19 mouse cellular contexts compared by ENCODE assay signal in genomic region chr2:127378611-127378990, GRCm38 (mm10). TPM values are rescaled to one million over a fixed set of nuclear protein-coding genes. Genes with fewer than 3 reads are reported as not detected.
DNase-seq lines count a peak whose midpoint lies in the region; ATAC-seq lines count a peak whose summit lies in the region.
"Had no signal": no experiment of that assay in that cellular context is flagged by ENCODE, and none has a peak within 500 bp of the region (broad histone marks: within the 10 kb centered on the region; RNA-seq: fewer than 3 reads in every experiment).

No protein-coding gene starts in this region.

- H3K36me3 ChIP-seq in hindbrain, embryonic 15.5 days, result no peaks in the 10 kb centered on the region
- no peaks in the 10 kb centered on the region for H3K36me3 ChIP-seq in hindbrain, embryonic 11.5 days (ENCODE audit: control insufficient read depth, insufficient read depth, low read length)
- no peaks in the 10 kb centered on the region for H3K36me3 ChIP-seq in embryonic facial prominence, embryonic 10.5 days (replicated peaks)
- no peaks in the 10 kb centered on the region for H3K36me3 ChIP-seq in liver, embryonic 15.5 days (replicated peaks)
- H3K36me3 ChIP-seq: forebrain, embryonic 15.5 days; stomach, embryonic 15.5 days had no signal

- 64% methylated on average over 7 of the region's 7 CpGs for WGBS in hindbrain, embryonic 15.5 days
- 65% methylated on average over 7 of the region's 7 CpGs for WGBS in hindbrain, embryonic 11.5 days
- 71% methylated on average over 7 of the region's 7 CpGs for WGBS in embryonic facial prominence, embryonic 10.5 days
- WGBS in liver, embryonic 15.5 days (ENCODE audit: insufficient replicate concordance), result 74% methylated on average over 7 of the region's 7 CpGs

- no peak for DNase-seq in hindbrain, embryonic 11.5 days (ENCODE audit: low spot score)
- DNase-seq in lung, postnatal 10 days, result peak; percentile 38
- DNase-seq in lung, postnatal 25 days (ENCODE audit: low spot score), result no peak
- DNase-seq in embryonic facial prominence, embryonic 10.5 days (ENCODE audit: low spot score), result no peak
- DNase-seq: adrenal gland, adult 2 months; cerebellum, postnatal 25 days; gastrocnemius, postnatal 14 days; thymus, postnatal 36 days had no signal

- H3K4me3 ChIP-seq in hindbrain, embryonic 15.5 days, result no peak overlapping the region
- H3K4me3 ChIP-seq in hindbrain, embryonic 11.5 days (ENCODE audit: low read depth, low read length), result no peak overlapping the region
- no peak overlapping the region for H3K4me3 ChIP-seq in embryonic facial prominence, embryonic 10.5 days
- H3K4me3 ChIP-seq in liver, embryonic 15.5 days (replicated peaks), result no peak overlapping the region
- H3K4me3 ChIP-seq: forebrain, embryonic 15.5 days; megakaryocyte, embryonic 14.5 days; stomach, embryonic 15.5 days had no signal

- H3K9ac ChIP-seq in hindbrain, embryonic 15.5 days, result no peak overlapping the region
- no peak overlapping the region for H3K9ac ChIP-seq in hindbrain, embryonic 11.5 days (ENCODE audit: low read depth, low read length)
- no peak overlapping the region for H3K9ac ChIP-seq in liver, embryonic 15.5 days
- H3K9ac ChIP-seq: forebrain, embryonic 15.5 days; stomach, embryonic 15.5 days had no signal

- no peak overlapping the region for H3K27ac ChIP-seq in hindbrain, embryonic 15.5 days (replicated peaks)
- no peak overlapping the region for H3K27ac ChIP-seq in hindbrain, embryonic 11.5 days (ENCODE audit: low read depth, low read length)
- H3K27ac ChIP-seq in embryonic facial prominence, embryonic 10.5 days (replicated peaks), result peak overlapping the region; percentile 3; the same call in 1 of the 2 replicates
- peak overlapping the region; percentile 16; the same call in 1 of the 2 replicates for H3K27ac ChIP-seq in liver, embryonic 15.5 days (replicated peaks)
- H3K27ac ChIP-seq: forebrain, embryonic 15.5 days; stomach, embryonic 15.5 days had no signal

- peak; percentile 27; the same call in 1 of the 2 replicates for ATAC-seq in hindbrain, embryonic 15.5 days (ENCODE audit: low FRiP score, low read depth)
- ATAC-seq in hindbrain, embryonic 11.5 days (ENCODE audit: low FRiP score), result no peak
- no peak for ATAC-seq in liver, embryonic 15.5 days (ENCODE audit: insufficient read depth)
- no peak for ATAC-seq in cerebellum, adult (ENCODE audit: insufficient number of reproducible peaks, low FRiP score, low TSS enrichment)
- ATAC-seq: CD4-positive, CD25-positive, alpha-beta regulatory T cell, adult 4 months had no signal

- no peaks in the 10 kb centered on the region for H3K9me3 ChIP-seq in hindbrain, embryonic 15.5 days
- no peaks in the 10 kb centered on the region for H3K9me3 ChIP-seq in hindbrain, embryonic 11.5 days (ENCODE audit: control insufficient read depth, low read length)
- H3K9me3 ChIP-seq in embryonic facial prominence, embryonic 10.5 days, result no peaks in the 10 kb centered on the region
- H3K9me3 ChIP-seq in liver, embryonic 15.5 days (replicated peaks), result no peaks in the 10 kb centered on the region
- H3K9me3 ChIP-seq: forebrain, embryonic 15.5 days; megakaryocyte, embryonic 14.5 days; stomach, embryonic 15.5 days had no signal

- H3K4me1 ChIP-seq in hindbrain, embryonic 15.5 days (replicated peaks), result 0 out of 2 replicates have a peak, but pooled peaks cover 6% of the 10 kb centered on the region
- no peaks in the 10 kb centered on the region for H3K4me1 ChIP-seq in hindbrain, embryonic 11.5 days (replicated peaks; ENCODE audit: control insufficient read depth, insufficient read depth, low read length)
- peaks cover 15% of the 10 kb centered on the region for H3K4me1 ChIP-seq in embryonic facial prominence, embryonic 10.5 days
- H3K4me1 ChIP-seq in liver, embryonic 15.5 days (replicated peaks), result peaks cover 63% of the 10 kb centered on the region

- no peaks in the 10 kb centered on the region for H3K27me3 ChIP-seq in hindbrain, embryonic 15.5 days
- H3K27me3 ChIP-seq in hindbrain, embryonic 11.5 days (ENCODE audit: control insufficient read depth, insufficient read depth, low read length), result no peaks in the 10 kb centered on the region
- no peaks in the 10 kb centered on the region for H3K27me3 ChIP-seq in embryonic facial prominence, embryonic 10.5 days (replicated peaks; ENCODE audit: low read depth, poor library complexity, severe bottlenecking)
- H3K27me3 ChIP-seq in liver, embryonic 15.5 days, result 0 out of 2 replicates have a peak, but pooled peaks cover 3% of the 10 kb centered on the region
- H3K27me3 ChIP-seq: forebrain, embryonic 15.5 days; stomach, embryonic 15.5 days had no signal

- H3K4me2 ChIP-seq in hindbrain, embryonic 15.5 days, result no peak overlapping the region
- no peak overlapping the region for H3K4me2 ChIP-seq in hindbrain, embryonic 11.5 days (replicated peaks; ENCODE audit: low read depth, low read length)
- no peak overlapping the region for H3K4me2 ChIP-seq in liver, embryonic 15.5 days
- H3K4me2 ChIP-seq: forebrain, embryonic 15.5 days; stomach, embryonic 15.5 days had no signal

RNA-seq across cellular contexts. Expression of gene Adra2b, which starts 15.6 kb away (rescaled TPM):
- 0.47 TPM in 2 replicates for polyA plus RNA-seq in hindbrain, embryonic 15.5 days (2015; fragmentation: Nextera tagmentation; extraction: Ambion mirVana)
- 2.7 and 3.5 TPM in 2 replicates for polyA plus RNA-seq in hindbrain, embryonic 11.5 days (2014; fragmentation: Nextera tagmentation; extraction: Ambion mirVana)
- polyA plus RNA-seq in embryonic facial prominence, embryonic 10.5 days (2016; fragmentation: Nextera tagmentation; extraction: Ambion mirVana), result 1.9 and 2.2 TPM in 2 replicates
- polyA plus RNA-seq in liver, embryonic 15.5 days (2015; fragmentation: Nextera tagmentation; extraction: Ambion mirVana), result 21.7 and 24.0 TPM in 2 replicates
- polyA plus RNA-seq: CD4-positive, CD25-positive, alpha-beta regulatory T cell, adult 4 months had no signal

RNA-seq across cellular contexts. Expression of gene Astl, which starts 40.2 kb away (rescaled TPM):
- polyA plus RNA-seq in hindbrain, embryonic 15.5 days (2015; fragmentation: Nextera tagmentation; extraction: Ambion mirVana), result not detected in 2 replicates
- polyA plus RNA-seq in hindbrain, embryonic 11.5 days (2014; fragmentation: Nextera tagmentation; extraction: Ambion mirVana), result not detected in 2 replicates
- polyA plus RNA-seq in embryonic facial prominence, embryonic 10.5 days (2016; fragmentation: Nextera tagmentation; extraction: Ambion mirVana), result 0.09 and 0.15 TPM in 2 replicates
- 0.03 TPM in 1 of 2 replicates, not detected in the other for polyA plus RNA-seq in liver, embryonic 15.5 days (2015; fragmentation: Nextera tagmentation; extraction: Ambion mirVana)
- polyA plus RNA-seq: adrenal gland, adult 2 months; forebrain, embryonic 15.5 days; intestine, embryonic 14.5 days; limb, embryonic 11.5 days; neural tube, embryonic 11.5 days; small intestine, adult 2 months; stomach, embryonic 15.5 days had no signal

RNA-seq across cellular contexts. Expression of gene Dusp2, which starts 42.6 kb away (rescaled TPM):
- 13.0 and 14.2 TPM in 2 replicates for polyA plus RNA-seq in hindbrain, embryonic 15.5 days (2015; fragmentation: Nextera tagmentation; extraction: Ambion mirVana)
- 4.9 and 5.5 TPM in 2 replicates for polyA plus RNA-seq in hindbrain, embryonic 11.5 days (2014; fragmentation: Nextera tagmentation; extraction: Ambion mirVana)
- polyA plus RNA-seq in embryonic facial prominence, embryonic 10.5 days (2016; fragmentation: Nextera tagmentation; extraction: Ambion mirVana), result 3.3 and 3.6 TPM in 2 replicates
- polyA plus RNA-seq in liver, embryonic 15.5 days (2015; fragmentation: Nextera tagmentation; extraction: Ambion mirVana), result 2.6 and 2.9 TPM in 2 replicates

RNA-seq across cellular contexts. Expression of gene Gpat2, which starts 46.4 kb away (rescaled TPM):
- 0.18 and 0.33 TPM in 2 replicates for polyA plus RNA-seq in hindbrain, embryonic 15.5 days (2015; fragmentation: Nextera tagmentation; extraction: Ambion mirVana)
- polyA plus RNA-seq in hindbrain, embryonic 11.5 days (2014; fragmentation: Nextera tagmentation; extraction: Ambion mirVana), result 0.32 TPM in 2 replicates
- polyA plus RNA-seq in embryonic facial prominence, embryonic 10.5 days (2016; fragmentation: Nextera tagmentation; extraction: Ambion mirVana), result 0.12 and 0.26 TPM in 2 replicates
- polyA plus RNA-seq in liver, embryonic 15.5 days (2015; fragmentation: Nextera tagmentation; extraction: Ambion mirVana), result 0.35 and 0.63 TPM in 2 replicates
- polyA plus RNA-seq: forebrain, embryonic 15.5 days; limb, embryonic 11.5 days; neural tube, embryonic 11.5 days had no signal

Comparison
In these comparisons a context has a peak if more than half of its experiments do, and no peak if none do; other contexts are left out.
1. H3K27ac ChIP-seq: peak in embryonic facial prominence, embryonic 10.5 days (single experiment) and liver, embryonic 15.5 days (single experiment); none in hindbrain, embryonic 15.5 days (single experiment) and hindbrain, embryonic 11.5 days (single experiment).